In genomic region chr13:111204580-111205285, GRCm38 (mm10) we compare ENCODE assay signal across 11 mouse cellular contexts. TPM values are rescaled to one million over a fixed set of nuclear protein-coding genes. Genes with fewer than 3 reads are reported as not detected.
DNase-seq lines count a peak whose midpoint lies in the region; ATAC-seq and TF ChIP-seq lines count a peak whose summit lies in the region.
"Had no signal": no experiment of that assay in that cellular context is flagged by ENCODE, and none has a peak within 500 bp of the region (broad histone marks: within the 10 kb centered on the region; RNA-seq: fewer than 3 reads in every experiment).

No protein-coding gene starts in this region.

- H3K4me2 ChIP-seq in CH12.LX (ENCODE audit: insufficient read depth, low read depth, poor library complexity, severe bottlenecking): no peak overlapping the region
- H3K4me2 ChIP-seq in kidney, embryonic 16.5 days (replicated peaks; ENCODE audit: low read depth, low read length): no peak overlapping the region
- H3K4me2 ChIP-seq: lung, embryonic 15.5 days had no signal

- in situ Hi-C loops in CH12.LX (cut with MboI; ENCODE audit: low pct_ligation_motif_present, low pct_unique_long_range_greater_than_20kb, low sequenced_read_pairs): no loop called here

- H3K79me2 ChIP-seq in CH12.LX (replicated peaks; ENCODE audit: control insufficient read depth, extremely low read depth, insufficient read depth, poor library complexity, severe bottlenecking): no peaks in the 10 kb centered on the region

- H3K27me3 ChIP-seq in CH12.LX (replicated peaks): no peaks in the 10 kb centered on the region
- no peaks in the 10 kb centered on the region for H3K27me3 ChIP-seq in cerebellum, adult 2 months (ENCODE audit: control insufficient read depth, insufficient read depth, low read length)
- H3K27me3 ChIP-seq in kidney, embryonic 16.5 days (ENCODE audit: insufficient read depth, low read length): no peaks in the 10 kb centered on the region
- H3K27me3 ChIP-seq: lung, embryonic 15.5 days had no signal

- no peaks in the 10 kb centered on the region for H3K36me3 ChIP-seq in CH12.LX (replicated peaks in 1 of 2; ENCODE audit: control insufficient read depth in 1 of 2, insufficient read depth in 1 of 2, low read length in 1 of 2)
- H3K36me3 ChIP-seq in kidney, embryonic 16.5 days (ENCODE audit: insufficient read depth, low read length): no peaks in the 10 kb centered on the region
- H3K36me3 ChIP-seq: lung, embryonic 15.5 days had no signal

- dilution Hi-C loops in CH12.LX (cut with MboI; ENCODE audit: extremely low pct_ligation_motif_present, extremely low pct_unique_long_range_greater_than_20kb, low sequenced_read_pairs): no loop called here

- H3K27ac ChIP-seq in CH12.LX (ENCODE audit: insufficient read depth, low read depth): no peak overlapping the region
- peak overlapping the region; percentile 22; the same call in 1 of the 2 replicates for H3K27ac ChIP-seq in cerebellum, adult 2 months (ENCODE audit: insufficient read depth, low read length)
- H3K27ac ChIP-seq in kidney, embryonic 16.5 days (ENCODE audit: low read length): no peak overlapping the region
- H3K27ac ChIP-seq: lung, embryonic 15.5 days had no signal

- no peak for ATAC-seq in kidney, embryonic 16.5 days (ENCODE audit: low FRiP score, low TSS enrichment)
- ATAC-seq: CD4-positive, CD25-positive, alpha-beta regulatory T cell, adult 4 months had no signal

- TF ChIP-seq CTCF in CH12.LX (conservative IDR thresholded peaks at IDR 0.05 in 1 of 2, IDR thresholded peaks at IDR 0.05 in 1 of 2; ENCODE audit: low read depth in 2 of 2, low read length in 2 of 2): no peak
- TF ChIP-seq CTCF in cerebellum, adult 2 months (IDR thresholded peaks at IDR 0.05; ENCODE audit: borderline replicate concordance, insufficient read depth, low read depth, low read length): no peak

- DNase-seq in frontal cortex, postnatal 36 days (ENCODE audit: low spot score in 2 of 2): peak; percentile 22 to 50
- no peak for DNase-seq in frontal cortex, postnatal 25 days (ENCODE audit: low spot score in 2 of 2)
- no peak for DNase-seq in CH12.LX (ENCODE audit: extremely low read depth)
- peak; percentile 81 to 91 for DNase-seq in cerebellum, adult 2 months
- peak; percentile 16 to 32 for DNase-seq in heart, postnatal 14 days
- no peak for DNase-seq in kidney, adult 18-20 months
- DNase-seq in spleen, postnatal 4 days (ENCODE audit: low spot score in 2 of 2): no peak
- DNase-seq: kidney, postnatal 14 days had no signal

- no peak for TF ChIP-seq RAD21 in CH12.LX (IDR thresholded peaks at IDR 0.05; ENCODE audit: low read depth, low read length)

- peaks cover 0 to 16% of the 10 kb centered on the region in 2 experiments; a peak in 2 of 4 replicates for H3K4me1 ChIP-seq in CH12.LX (ENCODE audit: control insufficient read depth in 1 of 2, insufficient read depth in 2 of 2)
- peaks cover 13% of the 10 kb centered on the region for H3K4me1 ChIP-seq in cerebellum, adult 2 months (ENCODE audit: control insufficient read depth, insufficient read depth, low read length)
- H3K4me1 ChIP-seq in kidney, embryonic 16.5 days (ENCODE audit: insufficient read depth, low read length): no peaks in the 10 kb centered on the region
- H3K4me1 ChIP-seq: lung, embryonic 15.5 days had no signal

- intact Hi-C loops in heart, postnatal 14 days (cut with DNase I): no loop called here

- 9% methylated on average over 11 of the region's 11 CpGs for WGBS in cerebellum, adult 2 months
- WGBS in kidney, embryonic 16.5 days: 80% methylated on average over 11 of the region's 11 CpGs

- no peak overlapping the region for H3K9ac ChIP-seq in CH12.LX (ENCODE audit: insufficient read depth, low read depth)
- H3K9ac ChIP-seq in kidney, embryonic 16.5 days (replicated peaks; ENCODE audit: low read length): no peak overlapping the region
- H3K9ac ChIP-seq: lung, embryonic 15.5 days had no signal

- H3K9me3 ChIP-seq in CH12.LX (replicated peaks; ENCODE audit: low read length): no peaks in the 10 kb centered on the region
- no peaks in the 10 kb centered on the region for H3K9me3 ChIP-seq in kidney, embryonic 16.5 days (ENCODE audit: low read length)
- H3K9me3 ChIP-seq: lung, embryonic 15.5 days had no signal

- TF ChIP-seq EP300 in CH12.LX (IDR thresholded peaks at IDR 0.05; ENCODE audit: low read length): no peak

- TF ChIP-seq POLR2A in CH12.LX (IDR thresholded peaks at IDR 0.05; ENCODE audit: low read depth, low read length): no peak
- TF ChIP-seq POLR2A in cerebellum, adult 2 months (IDR thresholded peaks at IDR 0.05; ENCODE audit: borderline replicate concordance, insufficient read depth, low read length): no peak

- H3K4me3 ChIP-seq in CH12.LX (replicated peaks in 1 of 3; ENCODE audit: low read depth in 2 of 3, low read length in 2 of 3, poor library complexity in 1 of 3): no peak overlapping the region
- no peak overlapping the region for H3K4me3 ChIP-seq in cerebellum, adult 2 months (replicated peaks; ENCODE audit: insufficient read depth, low read depth, low read length)
- H3K4me3 ChIP-seq in kidney, embryonic 16.5 days (ENCODE audit: low read length): no peak overlapping the region
- H3K4me3 ChIP-seq: lung, embryonic 15.5 days had no signal

TF ChIP-seq in CH12.LX, 34 proteins besides CTCF, POLR2A, EP300 and RAD21:
- TF ChIP-seq UBTF (IDR thresholded peaks at IDR 0.05; ENCODE audit: low read depth, low read length) (no peak), HCFC1 (IDR thresholded peaks at IDR 0.05; ENCODE audit: low read depth, low read length) (no peak), MAX (IDR thresholded peaks at IDR 0.05; ENCODE audit: low read length) (peak; percentile 39; the same call in 1 of the 2 replicates), KAT2A (IDR thresholded peaks at IDR 0.05; ENCODE audit: insufficient replicate concordance, low read length) (no peak), MXI1 (IDR thresholded peaks at IDR 0.05; ENCODE audit: low read depth, low read length) (no peak)

RNA-seq across cellular contexts. Expression of gene Actbl2, which starts 50.1 kb away (rescaled TPM):
- total RNA-seq in CH12.LX (2012; rRNA removed) (not detected in 2 replicates), CH12.LX (2014; rRNA removed) (not detected in 2 replicates)
- polyA plus RNA-seq in CH12.LX (2012; ENCODE audit: insufficient read length, low read depth): not detected in 2 replicates
- 0.34 and 0.38 TPM in 2 replicates for polyA plus RNA-seq in cerebellum, adult 2 months (2012; rRNA removed)
- not detected for total RNA-seq in heart, postnatal 14 days (2021)
- not detected in 2 replicates for polyA plus RNA-seq in kidney, embryonic 16.5 days (2015; fragmentation: Nextera tagmentation; extraction: Ambion mirVana)
- polyA plus RNA-seq: CD4-positive, CD25-positive, alpha-beta regulatory T cell, adult 4 months; lung, embryonic 15.5 days had no signal

Comparison
In these comparisons a context has a peak if more than half of its experiments do, and no peak if none do; other contexts are left out.
1. DNase-seq: peak in frontal cortex, postnatal 36 days (2 of 2), cerebellum, adult 2 months (2 of 2) and heart, postnatal 14 days (2 of 2); none in frontal cortex, postnatal 25 days (0 of 2), CH12.LX (single experiment), kidney, adult 18-20 months (single experiment) and spleen, postnatal 4 days (0 of 2).